Mouse (Mus musculus) CH12.LX (cell line): Measurements from ENCODE around the gene Tnnt2. TPM values are rescaled to one million over a fixed set of nuclear protein-coding genes. Genes with fewer than 3 reads are reported as not detected.

Source experiments
- DNase-seq: peaks from one replicate; pipeline ENCODE4 v3.0.0-alpha.2; 2013; ENCODE audit errors: extremely low read depth
- H3K27ac ChIP-seq: 2 replicates; pipeline ENCODE4 v1.5.1; 2012; ENCODE audit warnings: low read depth, mild to moderate bottlenecking, control low read depth, moderate library complexity; ENCODE audit not compliant: insufficient read depth
- H3K27me3 ChIP-seq: replicated peaks from 2 replicates; pipeline ENCODE3; 2012; ENCODE audit warnings: inconsistent platforms
- H3K36me3 ChIP-seq, 2 experiments: replicated peaks in 1 of 2; 2 replicates each; pipeline versions ENCODE3 to v1.6.1; 2012; ENCODE audit warnings: inconsistent platforms in 1 of 2, low read length in 1 of 2, mild to moderate bottlenecking in 1 of 2, mixed read lengths in 1 of 2, moderate library complexity in 1 of 2; ENCODE audit not compliant: control insufficient read depth in 1 of 2, insufficient read depth in 1 of 2
- H3K4me1 ChIP-seq, 2 experiments: 2 replicates each; pipeline ENCODE4 v1.6.1; 2012; ENCODE audit warnings: inconsistent platforms in 1 of 2, moderate library complexity in 1 of 2; ENCODE audit not compliant: insufficient read depth in 2 of 2, control insufficient read depth in 1 of 2
- H3K4me2 ChIP-seq: 2 replicates; pipeline ENCODE4 v1.6.1; 2012; ENCODE audit warnings: low read depth, mild to moderate bottlenecking, control low read depth; ENCODE audit not compliant: poor library complexity, insufficient read depth, severe bottlenecking
- H3K4me3 ChIP-seq, 3 experiments: fragments of 150-350 bp in 1 of 3; sonication (generic) in 1 of 3; replicated peaks in 1 of 3; 2 replicates each; pipeline versions ENCODE3 to v1.5.1; 2011 to 2012; ENCODE audit warnings: low read depth in 2 of 3, low read length in 2 of 3, mild to moderate bottlenecking in 2 of 3, moderate library complexity in 2 of 3, control low read depth in 1 of 3, improper control_type of control experiment in 1 of 3, inconsistent platforms in 1 of 3, mixed read lengths in 1 of 3; ENCODE audit not compliant: poor library complexity in 1 of 3
- H3K79me2 ChIP-seq: replicated peaks from 2 replicates; pipeline ENCODE4 v1.6.1; 2012; ENCODE audit warnings: mild to moderate bottlenecking, moderate library complexity; ENCODE audit not compliant: control insufficient read depth, poor library complexity, insufficient read depth, severe bottlenecking; ENCODE audit errors: extremely low read depth
- H3K9ac ChIP-seq: 2 replicates; pipeline ENCODE4 v1.6.1; 2012; ENCODE audit warnings: low read depth, mild to moderate bottlenecking, control low read depth, moderate library complexity; ENCODE audit not compliant: insufficient read depth
- H3K9me3 ChIP-seq: replicated peaks from 2 replicates; pipeline ENCODE3; 2012; ENCODE audit warnings: low read length, inconsistent platforms, mixed read lengths
- BHLHE40 ChIP-seq: IDR thresholded peaks from 2 replicates; pipeline ENCODE4 v1.6.1; 2011; ENCODE audit warnings: mild to moderate bottlenecking, low read depth, low read length, improper control_type of control experiment
- CHD1 ChIP-seq: IDR thresholded peaks from 2 replicates; pipeline ENCODE4 v1.6.1; 2012; ENCODE audit warnings: low read depth, low read length, improper control_type of control experiment, inconsistent platforms
- CHD2 ChIP-seq: IDR thresholded peaks from 2 replicates; pipeline ENCODE4 v1.6.1; 2011; ENCODE audit warnings: low read length, improper control_type of control experiment
- CTCF ChIP-seq, 2 experiments: IDR thresholded peaks in 1 of 2; conservative IDR thresholded peaks in 1 of 2; 2 replicates each; pipeline ENCODE4 v1.5.1; 2011 to 2012; ENCODE audit warnings: low read depth in 2 of 2, low read length in 2 of 2, improper control_type of control experiment in 1 of 2, inconsistent platforms in 1 of 2, mild to moderate bottlenecking in 1 of 2, moderate library complexity in 1 of 2
- E2F4 ChIP-seq: IDR thresholded peaks from 2 replicates; pipeline ENCODE4 v1.6.1; 2011; ENCODE audit warnings: low read depth, low read length, improper control_type of control experiment; ENCODE audit not compliant: insufficient replicate concordance
- ELF1 ChIP-seq: IDR thresholded peaks from 2 replicates; pipeline ENCODE4 v1.6.1; 2014; ENCODE audit warnings: low read depth, mild to moderate bottlenecking, inconsistent platforms, low read length, improper control_type of control experiment
- EP300 ChIP-seq: IDR thresholded peaks from 2 replicates; pipeline ENCODE4 v1.6.1; 2011; ENCODE audit warnings: low read length, improper control_type of control experiment
- HCFC1 ChIP-seq: IDR thresholded peaks from 2 replicates; pipeline ENCODE4 v1.6.1; 2012; ENCODE audit warnings: low read depth, mild to moderate bottlenecking, inconsistent platforms, low read length, improper control_type of control experiment
- IRF4 ChIP-seq: IDR thresholded peaks from 2 replicates; pipeline ENCODE4 v1.6.1; 2014; ENCODE audit warnings: low read depth, mild to moderate bottlenecking, inconsistent platforms, low read length, improper control_type of control experiment
- JUN ChIP-seq: IDR thresholded peaks from 2 replicates; pipeline ENCODE4 v1.6.1; 2011; ENCODE audit warnings: low read depth, mild to moderate bottlenecking, low read length, improper control_type of control experiment, moderate library complexity; ENCODE audit not compliant: insufficient read depth
- JUND ChIP-seq: conservative IDR thresholded peaks from 2 replicates; pipeline ENCODE4 v1.6.1; 2011; ENCODE audit warnings: low read depth, low read length, improper control_type of control experiment
- KAT2A ChIP-seq: IDR thresholded peaks from 2 replicates; pipeline ENCODE4 v1.6.1; 2012; ENCODE audit warnings: low read length, improper control_type of control experiment, inconsistent platforms; ENCODE audit not compliant: insufficient replicate concordance
- MAFK ChIP-seq: IDR thresholded peaks from 2 replicates; pipeline ENCODE4 v1.6.1; 2011; ENCODE audit warnings: low read length, improper control_type of control experiment; ENCODE audit not compliant: insufficient replicate concordance
- MAX ChIP-seq: IDR thresholded peaks from 2 replicates; pipeline ENCODE4 v1.6.1; 2011; ENCODE audit warnings: low read length, improper control_type of control experiment
- MYC ChIP-seq: IDR thresholded peaks from 2 replicates; pipeline ENCODE4 v1.6.1; 2011; ENCODE audit warnings: low read depth, mild to moderate bottlenecking, improper control_type of control experiment, low read length
- POLR2A ChIP-seq: IDR thresholded peaks from 2 replicates; pipeline ENCODE4 v1.6.1; 2011; ENCODE audit warnings: low read depth, mild to moderate bottlenecking, improper control_type of control experiment, low read length
- SIN3A ChIP-seq: IDR thresholded peaks from 2 replicates; pipeline ENCODE4 v1.6.1; 2012; ENCODE audit warnings: low read length, improper control_type of control experiment, inconsistent platforms
- SMC3 ChIP-seq: IDR thresholded peaks from 2 replicates; pipeline ENCODE4 v1.6.1; 2011; ENCODE audit warnings: low read depth, low read length, improper control_type of control experiment
- TBP ChIP-seq: conservative IDR thresholded peaks from 2 replicates; pipeline ENCODE4 v1.6.1; 2011; ENCODE audit warnings: low read depth, low read length, improper control_type of control experiment
- TCF12 ChIP-seq: IDR thresholded peaks from 2 replicates; pipeline ENCODE4 v1.6.1; 2014; ENCODE audit warnings: low read depth, mild to moderate bottlenecking, inconsistent platforms, low read length, improper control_type of control experiment
- USF1 ChIP-seq: IDR thresholded peaks from 2 replicates; pipeline ENCODE4 v1.6.1; 2014; ENCODE audit warnings: low read depth, mild to moderate bottlenecking, inconsistent platforms, low read length, improper control_type of control experiment
- USF2 ChIP-seq: conservative IDR thresholded peaks from 2 replicates; pipeline ENCODE4 v1.6.1; 2011; ENCODE audit warnings: low read depth, low read length, improper control_type of control experiment
- ZC3H11A ChIP-seq: IDR thresholded peaks from 2 replicates; pipeline ENCODE4 v1.6.1; 2012; ENCODE audit warnings: low read depth, mild to moderate bottlenecking, inconsistent platforms, low read length, improper control_type of control experiment
- ZNF384 ChIP-seq: IDR thresholded peaks from 2 replicates; pipeline ENCODE4 v1.6.1; 2012; ENCODE audit warnings: low read depth, low read length, improper control_type of control experiment, inconsistent platforms
- dilution Hi-C: fragments of 300-500 bp; cut with MboI; formaldehyde crosslinking; loops from 2 replicates; pipeline ENCODE4 v1.14.3; 2020; ENCODE audit warnings: low sequenced_read_pairs; ENCODE audit not compliant: extremely low pct_unique_long_range_greater_than_20kb, extremely low pct_ligation_motif_present
- in situ Hi-C: fragments of 300-500 bp; cut with MboI; formaldehyde crosslinking; loops from 3 replicates; pipeline ENCODE4 v1.14.3; 2019; ENCODE audit warnings: low sequenced_read_pairs, low pct_ligation_motif_present, low pct_unique_long_range_greater_than_20kb, mixed read lengths
- polyA plus RNA-seq: library from polyadenylated mRNA; unstranded; fragments of >175 nt; gene quantifications from 2 replicates; pipeline ENCODE4 v1.2.1, GENCODE M21; 2012; ENCODE audit warnings: low read depth; ENCODE audit not compliant: insufficient read length
- total RNA-seq, 2 experiments: library from RNA; depleted of rRNA; stranded (reverse); fragments of 300-350 nt in 1 of 2; fragments of >200 nt in 1 of 2; gene quantifications; 2 replicates each; pipeline ENCODE4 v1.2.3; 2012 to 2014

The Tnnt2 gene
- total and polyA plus RNA-seq, 3 experiments: 3.6 to 31.1 (median 8.6) TPM

DNA sequence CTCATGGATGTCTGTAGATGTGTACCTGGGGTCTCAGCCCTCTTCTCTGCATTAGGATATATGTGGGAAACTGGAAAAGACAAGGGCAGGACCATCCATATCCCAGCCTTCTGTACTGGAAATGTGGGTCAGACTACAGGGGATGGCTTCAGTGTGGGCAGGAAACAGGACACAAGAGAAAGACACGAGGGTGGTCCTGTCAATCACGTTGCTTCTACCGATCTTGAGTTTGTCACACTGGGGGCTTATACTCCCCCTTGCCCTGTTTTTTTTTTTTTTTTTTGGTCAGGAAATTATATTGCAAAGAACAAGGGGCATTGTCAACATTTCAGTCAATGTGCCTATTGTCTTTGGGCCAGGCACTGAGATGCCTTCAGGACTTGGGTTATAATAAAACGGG lies 2.5 kb downstream of the Tnnt2 start:
- Histone ChIP-seq H3K4me1 (peaks cover 27 to 53% of the 10 kb centered on the region in 2 experiments), H3K9ac (no peak overlapping the region), H3K4me3 (no peak overlapping the region), H3K79me2 (no peaks in the 10 kb centered on the region), H3K9me3 (no peaks in the 10 kb centered on the region), H3K36me3 (no peaks in the 10 kb centered on the region), H3K27me3 (peaks cover 23% of the 10 kb centered on the region), H3K27ac (no peak overlapping the region), H3K4me2 (no peak overlapping the region)
- no peak for DNase-seq
- in situ Hi-C loops: loop anchor here (5.0 kb wide), 1 partner anchor 46 kb away; no protein-coding TSS in a partner anchor
- dilution Hi-C loops: no loop called here
- TF ChIP-seq USF2 (no peak), TCF12 (no peak), USF1 (no peak), E2F4 (no peak), KAT2A (no peak), CTCF (conservative IDR thresholded peaks at IDR 0.05 in 1 of 2, IDR thresholded peaks at IDR 0.05 in 1 of 2; ENCODE audit: low read depth in 2 of 2, low read length in 2 of 2) (no peak), JUN (no peak), BHLHE40 (no peak), TBP (no peak), SMC3 (no peak), CHD1 (no peak), SIN3A (no peak), EP300 (no peak), CHD2 (no peak), ELF1 (no peak), MAX (no peak), JUND (no peak)
- TF ChIP-seq, all 38 proteins: peak for 0

- TF ChIP-seq SMC3 (no peak), MYC (no peak), ZC3H11A (no peak), HCFC1 (no peak), MAX (no peak), SIN3A (no peak), MAFK (no peak), CHD1 (no peak), USF2 (no peak), CTCF (conservative IDR thresholded peaks at IDR 0.05 in 1 of 2, IDR thresholded peaks at IDR 0.05 in 1 of 2; ENCODE audit: low read depth in 2 of 2, low read length in 2 of 2) (no peak), JUN (no peak), KAT2A (no peak), POLR2A (no peak), USF1 (no peak), ZNF384 (no peak), IRF4 (no peak)
- DNase-seq: no peak
- Histone ChIP-seq H3K27me3 (peaks cover 20% of the 10 kb centered on the region), H3K9me3 (no peaks in the 10 kb centered on the region), H3K4me1 (peaks cover 32 to 58% of the 10 kb centered on the region in 2 experiments), H3K27ac (no peak overlapping the region), H3K4me3 (no peak overlapping the region), H3K79me2 (no peaks in the 10 kb centered on the region), H3K36me3 (no peaks in the 10 kb centered on the region), H3K4me2 (no peak overlapping the region), H3K9ac (no peak overlapping the region)
- in situ Hi-C loops: loop anchor here (5.0 kb wide), 1 partner anchor 47 kb away; no protein-coding TSS in a partner anchor
- dilution Hi-C loops: no loop called here
Observed at GRCm38 (mm10) chr1:135839065-135839464, 2.9 kb downstream of the Tnnt2 start.
